Mouse (Mus musculus): Measurements from ENCODE around the gene Mlkl. TPM values are rescaled to one million over a fixed set of nuclear protein-coding genes. Genes with fewer than 3 reads are reported as not detected.
"Not testable (repeated sequence)": the region's sequence is repeated elsewhere in the genome, so short reads cannot be mapped to it uniquely, and the experiment has no call there.

Mlkl gene
- polyA plus RNA-seq, 1 experiment from 2014 or later: 2.6 TPM

DNA sequence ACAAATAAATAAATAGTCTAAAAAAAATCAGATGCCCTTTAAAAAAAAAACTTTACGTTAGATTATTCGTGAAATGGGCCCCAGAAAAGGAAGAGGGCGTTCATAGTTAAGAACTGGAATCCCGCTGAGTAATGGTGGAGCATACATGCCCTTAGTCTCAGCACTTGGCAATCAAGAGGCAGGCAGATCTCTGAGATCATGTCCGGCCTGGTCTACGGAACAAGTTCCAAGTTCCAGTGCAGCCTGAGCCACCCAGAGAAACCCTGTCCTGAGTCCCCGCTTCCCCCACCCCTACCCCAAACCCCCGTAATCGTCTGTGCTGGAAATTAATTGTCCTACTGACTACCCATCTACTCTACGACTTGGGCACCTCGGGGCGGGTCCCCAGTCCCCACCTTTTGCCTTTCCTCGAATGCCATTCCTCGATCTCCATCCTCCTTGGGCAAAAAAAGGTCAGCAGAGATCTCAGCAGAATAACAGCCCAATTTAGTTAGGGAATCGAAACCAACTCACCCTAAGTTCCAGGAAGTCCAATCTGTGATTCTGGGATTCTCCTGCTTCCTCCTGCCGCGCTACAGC, 577 bp downstream of the Mlkl start:
- H3K36me3 ChIP-seq (ENCODE audit: control insufficient read depth, insufficient read depth, low read length): no peaks in the 10 kb centered on the region
- H3K9me3 ChIP-seq (replicated peaks; ENCODE audit: control insufficient read depth, low read length): no peaks in the 10 kb centered on the region
- peak overlapping the region; percentile 96 for H3K4me2 ChIP-seq (ENCODE audit: low read depth, low read length)
- 23% methylated on average over 17 of the region's 17 CpGs for WGBS
- H3K27me3 ChIP-seq (ENCODE audit: control insufficient read depth, insufficient read depth, low read length): no peaks in the 10 kb centered on the region
- ATAC-seq (ENCODE audit: insufficient read depth, low FRiP score): no peak
- 0 out of 2 replicates have a peak overlapping the region, but pooled peaks have one; percentile 22 for H3K27ac ChIP-seq (ENCODE audit: low read length)
- peaks cover 5% of the 10 kb centered on the region; the same call in 1 of the 2 replicates for H3K4me1 ChIP-seq (ENCODE audit: control insufficient read depth, insufficient read depth, low read length)
- peak overlapping the region; percentile 69 for H3K9ac ChIP-seq (ENCODE audit: low read length)
- H3K4me3 ChIP-seq (replicated peaks; ENCODE audit: low read length): peak overlapping the region; percentile 60

DNA sequence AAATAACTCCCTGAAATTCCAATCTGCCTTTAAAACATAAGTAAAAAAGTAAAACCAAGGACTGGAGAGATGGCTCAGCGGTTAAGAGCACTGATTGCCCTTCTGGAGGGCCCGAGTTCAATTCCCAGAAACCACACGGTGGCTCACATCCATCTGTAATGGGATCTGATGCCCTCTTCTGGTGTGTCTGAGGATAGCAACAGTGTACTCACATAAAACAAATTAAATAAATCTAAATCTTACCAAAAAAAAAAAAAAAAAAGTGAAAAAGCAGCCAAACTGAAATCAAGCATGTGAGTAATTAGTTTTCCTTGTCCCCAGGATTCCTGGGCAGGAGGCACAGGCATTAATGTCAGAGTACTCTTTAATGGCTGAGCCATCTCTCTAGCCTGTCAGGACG, 1.3 kb downstream of the Mlkl start:
- H3K4me3 ChIP-seq (replicated peaks; ENCODE audit: low read length): no peak overlapping the region
- no peak overlapping the region for H3K9ac ChIP-seq (ENCODE audit: low read length)
- no peaks in the 10 kb centered on the region for H3K36me3 ChIP-seq (ENCODE audit: control insufficient read depth, insufficient read depth, low read length)
- no peaks in the 10 kb centered on the region for H3K27me3 ChIP-seq (ENCODE audit: control insufficient read depth, insufficient read depth, low read length)
- no peak overlapping the region for H3K27ac ChIP-seq (ENCODE audit: low read length)
- WGBS: 77% methylated on average over 4 of the region's 4 CpGs
- no peak overlapping the region for H3K4me2 ChIP-seq (ENCODE audit: low read depth, low read length)
- H3K4me1 ChIP-seq (ENCODE audit: control insufficient read depth, insufficient read depth, low read length): peaks cover 5% of the 10 kb centered on the region; the same call in 1 of the 2 replicates
- H3K9me3 ChIP-seq (replicated peaks; ENCODE audit: control insufficient read depth, low read length): no peaks in the 10 kb centered on the region
- ATAC-seq (ENCODE audit: insufficient read depth, low FRiP score): no peak

DNA sequence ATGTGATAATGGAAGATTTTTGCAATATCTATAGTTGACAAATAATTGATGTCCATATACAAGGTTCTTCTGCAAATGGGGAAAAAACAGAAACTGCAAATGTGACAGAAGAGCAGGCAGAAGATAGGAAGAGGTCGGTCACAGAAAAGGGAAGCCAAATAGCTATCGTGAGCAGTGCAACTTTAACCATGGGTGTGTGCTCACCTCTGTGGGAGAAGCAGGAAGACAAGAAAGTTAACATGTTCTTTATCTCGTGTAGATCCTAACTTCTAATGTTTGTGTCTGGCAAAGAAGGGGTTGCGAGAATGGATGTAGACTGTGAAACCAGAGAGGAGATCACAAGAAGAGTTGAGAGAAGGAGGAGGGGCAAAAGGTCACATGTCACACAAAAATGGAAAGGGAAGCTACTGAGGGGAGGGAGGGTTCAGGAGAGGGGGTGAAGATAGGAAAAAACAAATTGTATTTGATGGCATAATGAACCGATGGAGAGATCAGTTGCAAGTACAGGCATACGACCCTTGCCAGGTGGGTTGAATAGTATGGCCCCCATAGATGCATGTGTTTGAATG, 12.7 kb downstream of the Mlkl start:
- no peak overlapping the region for H3K4me2 ChIP-seq (ENCODE audit: low read depth, low read length)
- H3K4me1 ChIP-seq (ENCODE audit: control insufficient read depth, insufficient read depth, low read length): no peaks in the 10 kb centered on the region
- H3K9me3 ChIP-seq (replicated peaks; ENCODE audit: control insufficient read depth, low read length): no peaks in the 10 kb centered on the region
- no peaks in the 10 kb centered on the region for H3K36me3 ChIP-seq (ENCODE audit: control insufficient read depth, insufficient read depth, low read length)
- no peaks in the 10 kb centered on the region for H3K27me3 ChIP-seq (ENCODE audit: control insufficient read depth, insufficient read depth, low read length)
- WGBS: 69% methylated on average over 6 of the region's 6 CpGs
- ATAC-seq (ENCODE audit: insufficient read depth, low FRiP score): no peak
- H3K4me3 ChIP-seq (replicated peaks; ENCODE audit: low read length): no peak overlapping the region
- H3K9ac ChIP-seq (ENCODE audit: low read length): no peak overlapping the region
- no peak overlapping the region for H3K27ac ChIP-seq (ENCODE audit: low read length)

DNA sequence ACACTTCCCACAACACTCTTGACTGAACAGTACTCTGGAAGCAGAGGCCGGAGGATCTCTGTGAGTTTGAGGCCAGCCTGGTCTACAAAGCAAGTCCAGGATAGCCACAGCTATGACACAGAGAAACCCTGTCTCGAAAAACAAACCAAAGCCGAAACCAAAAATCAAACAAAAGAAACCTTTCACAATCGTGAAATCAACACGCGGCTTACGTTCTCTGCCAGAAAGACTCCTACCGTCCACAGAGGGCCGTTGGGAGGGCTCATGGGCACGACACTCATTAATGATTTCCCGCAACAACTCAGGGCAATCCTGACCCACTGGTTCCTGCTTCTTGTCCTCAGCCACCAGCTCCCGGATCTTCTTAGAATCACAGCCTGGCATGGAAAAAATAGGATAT, 23.2 kb downstream of the Mlkl start:
- WGBS: 79% methylated on average over 12 of the region's 12 CpGs
- Histone ChIP-seq H3K9me3 (replicated peaks; ENCODE audit: control insufficient read depth, low read length) (no peaks in the 10 kb centered on the region), H3K36me3 (ENCODE audit: control insufficient read depth, insufficient read depth, low read length) (no peaks in the 10 kb centered on the region), H3K4me3 (replicated peaks; ENCODE audit: low read length) (no peak overlapping the region), H3K4me2 (ENCODE audit: low read depth, low read length) (no peak overlapping the region), H3K27me3 (ENCODE audit: control insufficient read depth, insufficient read depth, low read length) (no peaks in the 10 kb centered on the region), H3K4me1 (ENCODE audit: control insufficient read depth, insufficient read depth, low read length) (no peaks in the 10 kb centered on the region), H3K9ac (ENCODE audit: low read length) (no peak overlapping the region), H3K27ac (ENCODE audit: low read length) (no peak overlapping the region)
- ATAC-seq (ENCODE audit: insufficient read depth, low FRiP score): no peak

DNA sequence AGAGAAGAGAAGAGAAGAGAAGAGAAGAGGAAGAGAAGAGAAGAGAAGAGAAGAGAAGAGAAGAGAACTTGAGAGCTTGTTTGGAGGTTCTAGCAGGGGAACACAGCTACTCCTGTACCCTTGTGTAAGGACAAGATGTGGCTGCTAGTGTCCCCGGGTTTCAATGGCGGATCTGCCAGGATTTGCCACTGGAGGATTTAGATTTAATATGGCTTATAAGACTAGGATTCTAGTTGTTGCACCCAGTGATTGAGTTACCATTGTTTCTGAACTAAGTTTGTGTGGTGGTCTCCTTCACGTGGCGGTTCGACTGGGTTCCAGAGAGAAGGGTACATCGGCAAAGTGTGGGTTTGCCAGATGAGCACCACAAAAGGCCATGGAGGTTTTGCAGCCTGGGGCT, 24.0 kb downstream of the Mlkl start:
- 94% methylated on average over 6 of the region's 6 CpGs for WGBS
- not testable (repeated sequence) for H3K9ac ChIP-seq (ENCODE audit: low read length); H3K4me3 ChIP-seq (replicated peaks; ENCODE audit: low read length); H3K9me3 ChIP-seq (replicated peaks; ENCODE audit: control insufficient read depth, low read length); H3K36me3 ChIP-seq (ENCODE audit: control insufficient read depth, insufficient read depth, low read length); H3K27me3 ChIP-seq (ENCODE audit: control insufficient read depth, insufficient read depth, low read length); H3K4me1 ChIP-seq (ENCODE audit: control insufficient read depth, insufficient read depth, low read length); H3K4me2 ChIP-seq (ENCODE audit: low read depth, low read length); ATAC-seq (ENCODE audit: insufficient read depth, low FRiP score); H3K27ac ChIP-seq (ENCODE audit: low read length)

DNA sequence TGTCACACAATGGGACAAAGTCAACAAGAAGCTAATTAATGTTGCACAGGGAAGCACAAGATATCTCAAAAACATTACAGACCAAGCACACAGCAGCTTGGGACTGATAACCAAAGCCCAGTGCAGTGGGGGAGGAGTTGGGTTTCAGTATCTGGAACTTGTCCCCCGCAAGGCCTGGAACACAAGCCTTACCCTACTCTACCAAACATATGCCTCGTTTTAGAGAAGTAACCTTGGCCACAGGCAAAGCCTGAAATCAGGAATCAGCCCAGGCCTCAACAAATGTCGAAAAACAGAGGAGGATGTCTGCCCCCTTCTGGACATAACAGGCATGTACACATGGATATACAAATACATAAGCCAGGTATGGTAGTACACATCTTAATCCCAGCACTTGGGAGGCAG, 25.2 kb downstream of the Mlkl start:
- Histone ChIP-seq H3K36me3 (ENCODE audit: control insufficient read depth, insufficient read depth, low read length) (no peaks in the 10 kb centered on the region), H3K9me3 (replicated peaks; ENCODE audit: control insufficient read depth, low read length) (no peaks in the 10 kb centered on the region), H3K27ac (ENCODE audit: low read length) (no peak overlapping the region), H3K4me3 (replicated peaks; ENCODE audit: low read length) (no peak overlapping the region), H3K27me3 (ENCODE audit: control insufficient read depth, insufficient read depth, low read length) (no peaks in the 10 kb centered on the region), H3K9ac (ENCODE audit: low read length) (no peak overlapping the region), H3K4me1 (ENCODE audit: control insufficient read depth, insufficient read depth, low read length) (no peaks in the 10 kb centered on the region), H3K4me2 (ENCODE audit: low read depth, low read length) (no peak overlapping the region)
- 76% methylated on average over 3 of the region's 3 CpGs for WGBS
- no peak for ATAC-seq (ENCODE audit: insufficient read depth, low FRiP score)

DNA sequence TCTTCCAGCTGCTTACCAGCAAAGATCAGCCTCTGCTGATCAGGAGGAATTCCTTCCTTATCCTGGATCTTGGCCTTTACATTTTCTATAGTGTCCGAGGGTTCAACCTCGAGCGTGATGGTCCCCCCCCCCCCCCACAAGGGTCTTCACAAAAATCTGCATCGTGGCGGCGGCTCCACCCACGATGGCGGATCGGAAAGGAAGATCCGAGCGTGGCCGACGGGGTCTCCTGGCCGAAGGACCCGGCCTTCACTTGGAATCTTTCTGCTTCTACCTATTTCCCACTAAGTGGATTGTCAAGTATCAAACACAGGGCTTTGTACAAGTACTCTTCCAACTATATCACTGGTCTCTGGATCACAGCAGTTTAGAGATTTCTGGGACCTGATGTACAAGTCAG, 28.0 kb downstream of the Mlkl start:
- not testable (repeated sequence) for H3K4me1 ChIP-seq (ENCODE audit: control insufficient read depth, insufficient read depth, low read length); H3K4me3 ChIP-seq (replicated peaks; ENCODE audit: low read length); ATAC-seq (ENCODE audit: insufficient read depth, low FRiP score); H3K4me2 ChIP-seq (ENCODE audit: low read depth, low read length); H3K27ac ChIP-seq (ENCODE audit: low read length); H3K9me3 ChIP-seq (replicated peaks; ENCODE audit: control insufficient read depth, low read length); H3K9ac ChIP-seq (ENCODE audit: low read length); H3K36me3 ChIP-seq (ENCODE audit: control insufficient read depth, insufficient read depth, low read length); H3K27me3 ChIP-seq (ENCODE audit: control insufficient read depth, insufficient read depth, low read length)
- 86% methylated on average over 15 of the region's 15 CpGs for WGBS

DNA sequence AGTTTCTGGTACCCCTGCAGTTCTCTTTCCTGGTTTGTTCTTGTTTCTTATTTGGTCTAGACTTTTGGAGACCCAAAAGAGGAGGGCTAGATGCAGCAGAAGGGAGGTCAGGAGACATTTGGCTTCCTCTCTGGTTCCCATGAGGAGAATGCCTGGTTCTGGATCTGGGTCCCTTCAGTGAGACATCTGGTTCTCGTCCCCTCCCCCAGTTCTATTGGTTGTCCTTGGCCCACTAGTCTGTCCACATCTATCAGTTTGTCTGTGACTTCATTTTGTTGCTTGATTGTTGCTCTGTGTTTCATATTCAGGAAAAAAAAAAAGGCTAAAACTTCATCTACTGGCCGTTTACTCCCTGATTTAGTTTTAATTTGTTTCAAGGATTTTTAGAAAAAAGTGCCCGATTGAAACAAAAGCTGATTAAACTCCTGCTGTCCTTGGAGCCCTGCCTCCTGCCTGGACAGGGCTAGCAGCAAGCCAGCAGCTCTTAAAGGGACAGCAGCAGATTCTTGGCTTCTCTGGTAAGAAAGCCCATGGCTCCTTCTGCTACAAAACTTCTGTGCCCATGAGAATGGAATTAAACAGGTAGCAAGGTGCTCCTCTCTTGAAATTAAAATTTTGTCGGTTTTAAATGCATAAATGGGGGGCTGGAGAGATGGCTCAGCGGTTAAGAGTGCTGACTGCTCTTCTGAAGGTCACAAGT, 32.8 kb downstream of the Mlkl start:
- Histone ChIP-seq H3K9ac (ENCODE audit: low read length) (no peak overlapping the region), H3K4me1 (ENCODE audit: control insufficient read depth, insufficient read depth, low read length) (no peaks in the 10 kb centered on the region), H3K27me3 (ENCODE audit: control insufficient read depth, insufficient read depth, low read length) (no peaks in the 10 kb centered on the region), H3K4me3 (replicated peaks; ENCODE audit: low read length) (no peak overlapping the region; the same call in 1 of the 2 replicates), H3K36me3 (ENCODE audit: control insufficient read depth, insufficient read depth, low read length) (no peaks in the 10 kb centered on the region), H3K27ac (ENCODE audit: low read length) (no peak overlapping the region), H3K9me3 (replicated peaks; ENCODE audit: control insufficient read depth, low read length) (no peaks in the 10 kb centered on the region), H3K4me2 (ENCODE audit: low read depth, low read length) (no peak overlapping the region)
- 31% methylated on average over 5 of the region's 5 CpGs for WGBS
- no peak for ATAC-seq (ENCODE audit: insufficient read depth, low FRiP score)

DNA sequence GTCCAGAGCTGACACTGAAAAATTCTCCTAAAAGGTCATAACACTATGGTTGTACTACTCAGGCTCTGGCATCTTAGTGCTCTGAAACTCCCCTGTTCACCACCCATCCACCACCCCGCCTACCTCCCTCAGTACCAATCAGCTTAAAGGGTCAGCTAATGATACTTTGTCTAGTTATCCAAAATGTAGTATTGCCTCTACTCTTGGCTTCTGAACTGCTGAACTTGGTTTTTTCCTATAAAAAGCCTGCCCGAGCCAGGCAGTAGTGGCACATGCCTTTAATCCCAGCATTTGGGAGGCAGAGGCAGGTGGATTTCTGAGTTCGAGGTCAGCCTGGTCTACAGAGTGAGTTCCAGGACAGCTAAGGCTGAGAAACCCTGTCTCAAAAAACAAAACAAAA, 33.6 kb downstream of the Mlkl start:
- Histone ChIP-seq H3K27ac (ENCODE audit: low read length) (no peak overlapping the region), H3K27me3 (ENCODE audit: control insufficient read depth, insufficient read depth, low read length) (no peaks in the 10 kb centered on the region), H3K4me3 (replicated peaks; ENCODE audit: low read length) (no peak overlapping the region), H3K4me2 (ENCODE audit: low read depth, low read length) (no peak overlapping the region), H3K9ac (ENCODE audit: low read length) (no peak overlapping the region), H3K36me3 (ENCODE audit: control insufficient read depth, insufficient read depth, low read length) (no peaks in the 10 kb centered on the region), H3K9me3 (replicated peaks; ENCODE audit: control insufficient read depth, low read length) (no peaks in the 10 kb centered on the region), H3K4me1 (ENCODE audit: control insufficient read depth, insufficient read depth, low read length) (no peaks in the 10 kb centered on the region)
- WGBS: 88% methylated on average over 3 of the region's 3 CpGs
- no peak for ATAC-seq (ENCODE audit: insufficient read depth, low FRiP score)
